Mouse (Mus musculus) embryonic facial prominence, embryonic 14.5 days (tissue): ENCODE measurements at regions not wholly inside any gene's neighbourhood (a gene's known extent, or its start where the extent isn't known, plus 50 kb on each side); places are given as distances from the start of the nearest gene placed in this dataset.

Experiments
- ATAC-seq: fragments of 200-750 bp; cut with Nextera tagmentation; 2 replicates; pipeline ENCODE4 v1.8.0; 2017; ENCODE audit warnings: low read depth, moderate number of reproducible peaks, moderate TSS enrichment
- DNase-seq: peaks from one replicate; pipeline ENCODE4 v3.0.0-alpha.2; 2015; ENCODE audit warnings: low spot score
- H3K27ac ChIP-seq: fragments of 300-500 bp; sonication (generic); replicated peaks from 2 replicates; pipeline ENCODE4 v1.5.1; 2014; ENCODE audit warnings: low read depth, mild to moderate bottlenecking, low read length, moderate library complexity
- H3K27me3 ChIP-seq: fragments of 300-500 bp; sonication (generic); replicated peaks from 2 replicates; pipeline ENCODE4 v1.6.1; 2014; ENCODE audit warnings: low read length; ENCODE audit not compliant: control insufficient read depth, insufficient read depth
- H3K36me3 ChIP-seq: fragments of 300-500 bp; sonication (generic); 2 replicates; pipeline ENCODE4 v1.6.1; 2014; ENCODE audit warnings: low read length, mixed read lengths; ENCODE audit not compliant: control insufficient read depth, insufficient read depth
- H3K4me1 ChIP-seq: fragments of 300-500 bp; sonication (generic); 2 replicates; pipeline ENCODE4 v1.6.1; 2014; ENCODE audit warnings: antibody characterized with exemption, low read length; ENCODE audit not compliant: control insufficient read depth, insufficient read depth
- H3K4me2 ChIP-seq: fragments of 300-500 bp; sonication (generic); 2 replicates; pipeline ENCODE4 v1.6.1; 2014; ENCODE audit warnings: low read depth, mild to moderate bottlenecking, low read length, moderate library complexity, mixed read lengths
- H3K4me3 ChIP-seq: fragments of 300-500 bp; sonication (generic); 2 replicates; pipeline ENCODE4 v1.5.1; 2014; ENCODE audit warnings: low read depth, mild to moderate bottlenecking, low read length
- H3K9ac ChIP-seq: fragments of 300-500 bp; sonication (generic); 2 replicates; pipeline ENCODE4 v1.6.1; 2014; ENCODE audit warnings: low read depth, mild to moderate bottlenecking, low read length, moderate library complexity, mixed read lengths
- H3K9me3 ChIP-seq: fragments of 300-500 bp; sonication (generic); 2 replicates; pipeline ENCODE4 v1.6.1; 2016; ENCODE audit warnings: low read length; ENCODE audit not compliant: control insufficient read depth
- WGBS: fragments of 180-500 bp; shearing (Covaris S2); extraction: QIAGEN DNeasy Blood & Tissue Kit; methylation state at CpG from one replicate; pipeline ENCODE4 v1.1.7; 2014; 5-methylcytosine and 5-hydroxymethylcytosine counted together

GRCm38 (mm10) chr3:80200904-80201303 lies 316.6 kb downstream of the Fam198b start:
- DNase-seq: no peak
- Histone ChIP-seq H3K4me3 (no peak overlapping the region), H3K9ac (no peak overlapping the region), H3K9me3 (no peaks in the 10 kb centered on the region), H3K4me2 (no peak overlapping the region), H3K4me1 (no peaks in the 10 kb centered on the region), H3K27me3 (no peaks in the 10 kb centered on the region), H3K36me3 (no peaks in the 10 kb centered on the region), H3K27ac (no peak overlapping the region)
- WGBS: 67% methylated on average over 2 of the region's 2 CpGs
- ATAC-seq: no peak

GRCm38 (mm10) chr3:80204821-80205220 lies 320.5 kb downstream of the Fam198b start:
- no peaks in the 10 kb centered on the region for H3K27me3 ChIP-seq
- H3K36me3 ChIP-seq: no peaks in the 10 kb centered on the region
- ATAC-seq (no peak), DNase-seq (no peak)
- no peak overlapping the region for H3K27ac ChIP-seq
- no peak overlapping the region for H3K9ac ChIP-seq
- H3K9me3 ChIP-seq: no peaks in the 10 kb centered on the region
- H3K4me2 ChIP-seq: no peak overlapping the region
- no peak overlapping the region for H3K4me3 ChIP-seq
- H3K4me1 ChIP-seq: no peaks in the 10 kb centered on the region
- WGBS: 57% methylated on average over 1 of the region's 1 CpGs

- Histone ChIP-seq H3K4me2 (no peak overlapping the region), H3K36me3 (no peaks in the 10 kb centered on the region), H3K9ac (no peak overlapping the region), H3K27ac (no peak overlapping the region), H3K9me3 (no peaks in the 10 kb centered on the region), H3K27me3 (no peaks in the 10 kb centered on the region), H3K4me3 (no peak overlapping the region), H3K4me1 (no peaks in the 10 kb centered on the region)
- no peak for ATAC-seq
- 78% methylated on average over 6 of the region's 6 CpGs for WGBS
- no peak for DNase-seq
Measured at GRCm38 (mm10) chr3:80205351-80205750, 321.0 kb downstream of the Fam198b start.

GRCm38 (mm10) chr3:80207022-80207421 lies 322.7 kb downstream of the Fam198b start:
- WGBS: 25% methylated on average over 1 of the region's 1 CpGs
- H3K27ac ChIP-seq: no peak overlapping the region
- no peaks in the 10 kb centered on the region for H3K4me1 ChIP-seq
- no peak for ATAC-seq
- no peak overlapping the region for H3K4me2 ChIP-seq
- no peak overlapping the region for H3K4me3 ChIP-seq
- no peak for DNase-seq
- no peaks in the 10 kb centered on the region for H3K27me3 ChIP-seq
- no peak overlapping the region for H3K9ac ChIP-seq
- no peaks in the 10 kb centered on the region for H3K36me3 ChIP-seq
- no peaks in the 10 kb centered on the region for H3K9me3 ChIP-seq

GRCm38 (mm10) chr3:80208028-80208427 lies 323.7 kb downstream of the Fam198b start:
- Histone ChIP-seq H3K4me2 (no peak overlapping the region), H3K4me1 (no peaks in the 10 kb centered on the region), H3K9ac (no peak overlapping the region), H3K27me3 (no peaks in the 10 kb centered on the region), H3K4me3 (no peak overlapping the region), H3K27ac (no peak overlapping the region), H3K9me3 (no peaks in the 10 kb centered on the region), H3K36me3 (no peaks in the 10 kb centered on the region)
- 79% methylated on average over 2 of the region's 2 CpGs for WGBS
- no peak for ATAC-seq
- DNase-seq: no peak

GRCm38 (mm10) chr3:80209596-80209995 lies 325.3 kb downstream of the Fam198b start:
- DNase-seq: peak; percentile 50
- no peak overlapping the region for H3K27ac ChIP-seq
- H3K4me1 ChIP-seq: no peaks in the 10 kb centered on the region
- no peak overlapping the region for H3K4me3 ChIP-seq
- no peak overlapping the region for H3K4me2 ChIP-seq
- H3K36me3 ChIP-seq: no peaks in the 10 kb centered on the region
- no peaks in the 10 kb centered on the region for H3K9me3 ChIP-seq
- ATAC-seq: no peak
- H3K27me3 ChIP-seq: no peaks in the 10 kb centered on the region
- no peak overlapping the region for H3K9ac ChIP-seq

GRCm38 (mm10) chr3:80211323-80212109 lies 327.2 kb downstream of the Fam198b start:
- Histone ChIP-seq H3K4me2 (no peak overlapping the region), H3K27me3 (no peaks in the 10 kb centered on the region)
- ATAC-seq: no peak

GRCm38 (mm10) chr3:80248611-80249010 lies 364.3 kb downstream of the Fam198b start:
- Histone ChIP-seq H3K4me1 (no peaks in the 10 kb centered on the region), H3K36me3 (no peaks in the 10 kb centered on the region), H3K4me2 (no peak overlapping the region), H3K9ac (no peak overlapping the region), H3K27ac (no peak overlapping the region), H3K9me3 (no peaks in the 10 kb centered on the region), H3K27me3 (no peaks in the 10 kb centered on the region), H3K4me3 (no peak overlapping the region)
- 40% methylated on average over 5 of the region's 5 CpGs for WGBS
- no peak for ATAC-seq
- peak; percentile 19 for DNase-seq

More at GRCm38 (mm10) chr3:80211323-80212109, 327.2 kb downstream of the Fam198b start:
- Histone ChIP-seq H3K9ac (no peak overlapping the region), H3K36me3 (no peaks in the 10 kb centered on the region), H3K9me3 (no peaks in the 10 kb centered on the region), H3K27ac (no peak overlapping the region), H3K4me3 (no peak overlapping the region), H3K4me1 (no peaks in the 10 kb centered on the region)
- WGBS: 67% methylated on average over 3 of the region's 3 CpGs
- no peak for DNase-seq

- no peak overlapping the region for H3K27ac ChIP-seq
- no peak overlapping the region for H3K4me2 ChIP-seq
- no peak overlapping the region for H3K4me3 ChIP-seq
- WGBS: 71% methylated on average over 3 of the region's 3 CpGs
- DNase-seq (no peak), ATAC-seq (no peak)
- no peaks in the 10 kb centered on the region for H3K36me3 ChIP-seq
- H3K4me1 ChIP-seq: no peaks in the 10 kb centered on the region
- no peaks in the 10 kb centered on the region for H3K27me3 ChIP-seq
- no peak overlapping the region for H3K9ac ChIP-seq
- H3K9me3 ChIP-seq: no peaks in the 10 kb centered on the region
Measured at GRCm38 (mm10) chr3:80249974-80250373, 365.6 kb downstream of the Fam198b start.
